Mouse (Mus musculus) megakaryocyte, embryonic 14.5 days (primary cell): Measurements from ENCODE around the gene Tcf7l2.

Experiments used
- FLI1 ChIP-seq: IDR thresholded peaks from 2 replicates; pipeline ENCODE4 v1.6.1; 2012; ENCODE audit warnings: low read length, inconsistent platforms, mixed read lengths
- GATA1 ChIP-seq: IDR thresholded peaks from 3 replicates; pipeline ENCODE4 v1.6.1; 2012; ENCODE audit warnings: mixed read lengths, low read length, inconsistent platforms, borderline replicate concordance

DNA sequence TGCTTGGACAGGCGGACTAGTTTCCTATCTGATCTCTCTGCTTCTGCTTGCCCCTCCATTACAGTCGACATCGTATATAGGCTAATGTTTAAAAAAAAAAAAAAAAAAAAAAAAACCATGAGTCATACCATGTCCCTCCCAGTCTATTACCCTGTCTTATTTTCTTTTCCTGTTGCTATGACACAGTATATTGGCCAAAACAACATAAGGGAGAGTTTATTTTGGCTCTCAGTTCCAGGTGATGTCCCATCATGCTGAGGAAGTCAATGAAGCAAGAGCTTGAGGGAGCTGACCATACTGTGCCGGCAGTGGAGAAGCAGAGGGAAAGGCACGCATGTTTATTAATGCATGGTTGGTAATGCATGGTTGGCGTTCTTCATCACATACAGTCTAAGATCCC is 215.1 kb downstream of the Tcf7l2 start:
- TF ChIP-seq GATA1 (no peak), FLI1 (no peak)
